Mouse (Mus musculus) frontal cortex, postnatal 14 days (tissue): ENCODE measurements at regions not wholly inside any gene's neighbourhood (a gene's known extent, or its start where the extent isn't known, plus 50 kb on each side); places are given as distances from the start of the nearest gene placed in this dataset.

Experiments used
- DNase-seq, 2 experiments: peaks; one replicate each; pipeline ENCODE4 v3.0.0; 2022; ENCODE audit warnings: low spot score in 2 of 2

- DNase-seq, result no peak
Measured at GRCm38 (mm10) chr1:183504103-183504841, 86.3 kb downstream of the Hhipl2 start.

GRCm38 (mm10) chr1:183507893-183508292 is 89.9 kb downstream of the Hhipl2 start:
- no peak for DNase-seq

GRCm38 (mm10) chr1:183510759-183511158 is 92.7 kb downstream of the Hhipl2 start:
- no peak for DNase-seq

GRCm38 (mm10) chr1:183513876-183514275 is 95.9 kb downstream of the Hhipl2 start:
- DNase-seq, result no peak

- DNase-seq, result no peak
Measured at GRCm38 (mm10) chr1:183514281-183514983, 96.4 kb downstream of the Hhipl2 start.

- no peak for DNase-seq
Measured at GRCm38 (mm10) chr1:183514984-183515287, 96.9 kb downstream of the Hhipl2 start.

GRCm38 (mm10) chr1:183516167-183516566 is 98.2 kb downstream of the Hhipl2 start:
- no peak for DNase-seq

- DNase-seq, result no peak
Measured at GRCm38 (mm10) chr1:183517236-183517635, 99.2 kb downstream of the Hhipl2 start.

GRCm38 (mm10) chr1:183521569-183521968 is 103.6 kb downstream of the Hhipl2 start:
- DNase-seq, result no peak

- no peak for DNase-seq
Measured at GRCm38 (mm10) chr1:183533386-183533785, 115.4 kb downstream of the Hhipl2 start.

- DNase-seq, result no peak
Measured at GRCm38 (mm10) chr1:183548752-183549387, 130.9 kb downstream of the Hhipl2 start.

- DNase-seq, result no peak
Measured at GRCm38 (mm10) chr1:183552617-183553016, 134.6 kb downstream of the Hhipl2 start.

GRCm38 (mm10) chr1:183553219-183553618 is 135.2 kb downstream of the Hhipl2 start:
- no peak for DNase-seq

- DNase-seq, result no peak
Measured at GRCm38 (mm10) chr1:183562853-183563252, 144.8 kb downstream of the Hhipl2 start.

- no peak for DNase-seq
Measured at GRCm38 (mm10) chr1:183573621-183574585, 155.9 kb downstream of the Hhipl2 start.

GRCm38 (mm10) chr1:183584861-183585260 is 166.8 kb downstream of the Hhipl2 start:
- DNase-seq, result no peak

GRCm38 (mm10) chr1:183586406-183586805 is 168.4 kb downstream of the Hhipl2 start:
- no peak for DNase-seq

GRCm38 (mm10) chr1:183595306-183595705 is 177.3 kb downstream of the Hhipl2 start:
- DNase-seq, result no peak

GRCm38 (mm10) chr1:183600466-183600865 is 182.5 kb downstream of the Hhipl2 start:
- no peak for DNase-seq

- no peak for DNase-seq
Measured at GRCm38 (mm10) chr1:183611966-183612694, 194.1 kb downstream of the Hhipl2 start.

- DNase-seq, result no peak
Measured at GRCm38 (mm10) chr1:183619451-183620059, 201.5 kb downstream of the Hhipl2 start.
